Mouse (Mus musculus) skeletal muscle tissue, adult 2 months (tissue): ENCODE results near the gene Nfatc2.

ENCODE experiments used
- DNase-seq: peaks from one replicate; pipeline ENCODE4 v3.0.0-alpha.2; 2012; ENCODE audit warnings: low read depth, low spot score

Gene Nfatc2

GRCm38 (mm10) chr2:168440918-168441328 lies 160.5 kb downstream of the Nfatc2 start:
- DNase-seq = no peak

- peak; percentile 24 for DNase-seq
Measured at GRCm38 (mm10) chr2:168438981-168439452, 162.4 kb downstream of the Nfatc2 start.

GRCm38 (mm10) chr2:168434187-168434586 lies 167.3 kb downstream of the Nfatc2 start:
- DNase-seq = no peak

- no peak for DNase-seq
Measured at GRCm38 (mm10) chr2:168433392-168433791, 168.1 kb downstream of the Nfatc2 start.

GRCm38 (mm10) chr2:168432394-168432793 lies 169.1 kb downstream of the Nfatc2 start:
- no peak for DNase-seq

- DNase-seq = no peak
Measured at GRCm38 (mm10) chr2:168429598-168429997, 171.9 kb downstream of the Nfatc2 start.

GRCm38 (mm10) chr2:168428375-168428901 lies 173.0 kb downstream of the Nfatc2 start:
- no peak for DNase-seq
